Mouse (Mus musculus) heart, embryonic 10.5 days (tissue): ENCODE data around the gene Cd2. TPM values are rescaled to one million over a fixed set of nuclear protein-coding genes. Genes with fewer than 3 reads are reported as not detected.
A peak's percentile ranks its signal among the peaks of the same experiment; 100 is the strongest.

Experiments used
- DNase-seq: peaks from one replicate; pipeline ENCODE4 v3.0.0-alpha.2; 2017; ENCODE audit warnings: low spot score
- H3K27ac ChIP-seq: fragments of 300-500 bp; sonication (generic); 2 replicates; pipeline ENCODE4 v1.5.1; 2016; ENCODE audit warnings: mild to moderate bottlenecking
- H3K27me3 ChIP-seq: fragments of 300-500 bp; sonication (generic); 2 replicates; pipeline ENCODE4 v1.6.1; 2016; ENCODE audit warnings: mild to moderate bottlenecking; ENCODE audit not compliant: poor library complexity, insufficient read depth, severe bottlenecking
- H3K36me3 ChIP-seq: fragments of 300-500 bp; sonication (generic); 2 replicates; pipeline ENCODE4 v1.6.1; 2016; ENCODE audit warnings: mild to moderate bottlenecking, moderate library complexity
- H3K4me1 ChIP-seq: fragments of 300-500 bp; sonication (generic); 2 replicates; pipeline ENCODE4 v1.6.1; 2016; ENCODE audit warnings: mild to moderate bottlenecking
- H3K4me3 ChIP-seq: fragments of 300-500 bp; sonication (generic); 2 replicates; pipeline ENCODE4 v1.5.1; 2016; ENCODE audit warnings: mild to moderate bottlenecking, moderate library complexity
- H3K9me3 ChIP-seq: fragments of 300-500 bp; sonication (generic); 2 replicates; pipeline ENCODE4 v1.6.1; 2016; ENCODE audit warnings: mild to moderate bottlenecking, moderate library complexity
- WGBS: fragments of 180-500 bp; shearing (Covaris S2); methylation state at CpG from one replicate; pipeline ENCODE4 v1.1.7; 2016; 5-methylcytosine and 5-hydroxymethylcytosine counted together
- polyA plus RNA-seq: library from polyadenylated mRNA; unstranded; fragments of >200 nt; fragmentation: Nextera tagmentation; extraction: Ambion mirVana; gene quantifications from 2 replicates; pipeline ENCODE4 v1.2.1, GENCODE M21; 2016

Gene Cd2
- polyA plus RNA-seq, 1 experiment from 2014 or later: 0.38 TPM

DNA sequence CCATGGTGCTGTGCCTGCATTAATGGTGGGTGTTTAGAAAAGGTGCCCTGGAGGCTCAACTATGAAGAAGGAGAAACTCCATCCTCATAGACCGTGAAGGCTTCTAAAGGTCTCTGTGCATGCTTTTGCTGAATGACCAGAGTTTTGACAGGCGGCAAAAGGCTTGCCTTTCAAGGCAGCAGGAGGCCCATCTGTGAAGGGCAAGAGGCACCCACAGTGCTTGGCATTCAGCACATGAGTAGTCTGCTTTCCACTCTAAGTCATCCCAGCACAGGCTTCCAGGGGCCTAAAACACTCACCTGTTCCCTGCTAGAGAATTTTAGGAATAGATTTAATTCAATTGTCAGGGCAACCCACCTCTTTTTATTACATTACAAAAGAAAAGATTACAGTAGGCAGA, 17.3 kb upstream of the Cd2 start:
- no peak overlapping the region for H3K4me3 ChIP-seq
- H3K4me1 ChIP-seq: peaks cover 11% of the 10 kb centered on the region
- H3K9me3 ChIP-seq: no peaks in the 10 kb centered on the region
- WGBS: 81% methylated on average over 2 of the region's 2 CpGs
- DNase-seq: no peak
- no peaks in the 10 kb centered on the region for H3K36me3 ChIP-seq
- peaks cover 4% of the 10 kb centered on the region; the same call in 1 of the 2 replicates for H3K27me3 ChIP-seq
- H3K27ac ChIP-seq: no peak overlapping the region

DNA sequence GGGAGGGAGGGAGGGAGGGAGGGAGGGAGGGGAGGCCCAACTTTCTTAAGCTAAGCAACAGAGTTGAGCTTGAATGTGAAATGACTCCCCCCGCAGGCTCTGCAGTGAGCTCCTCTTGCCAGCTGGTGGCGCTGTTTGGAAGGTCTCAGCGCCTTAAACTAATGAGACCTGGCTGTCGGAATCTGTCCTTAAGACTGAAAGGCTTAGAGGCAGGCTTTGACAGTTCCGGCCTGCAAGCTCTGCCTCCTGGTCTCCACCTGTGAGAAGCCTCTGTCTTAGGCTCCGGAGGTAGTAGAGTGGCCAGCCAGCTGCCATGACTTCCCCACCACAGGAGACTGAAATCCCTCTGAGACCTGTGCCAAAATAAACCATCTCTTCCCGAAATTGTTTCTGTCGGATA, 16.4 kb upstream of the Cd2 start:
- H3K27me3 ChIP-seq: peaks cover 4% of the 10 kb centered on the region; the same call in 1 of the 2 replicates
- WGBS: 19% methylated on average over 8 of the region's 8 CpGs
- H3K4me1 ChIP-seq: peaks cover 15% of the 10 kb centered on the region
- H3K27ac ChIP-seq: 0 out of 2 replicates have a peak overlapping the region, but pooled peaks have one; percentile 4
- no peaks in the 10 kb centered on the region for H3K36me3 ChIP-seq
- no peak overlapping the region for H3K4me3 ChIP-seq
- DNase-seq: peak; percentile 85
- H3K9me3 ChIP-seq: no peaks in the 10 kb centered on the region

DNA sequence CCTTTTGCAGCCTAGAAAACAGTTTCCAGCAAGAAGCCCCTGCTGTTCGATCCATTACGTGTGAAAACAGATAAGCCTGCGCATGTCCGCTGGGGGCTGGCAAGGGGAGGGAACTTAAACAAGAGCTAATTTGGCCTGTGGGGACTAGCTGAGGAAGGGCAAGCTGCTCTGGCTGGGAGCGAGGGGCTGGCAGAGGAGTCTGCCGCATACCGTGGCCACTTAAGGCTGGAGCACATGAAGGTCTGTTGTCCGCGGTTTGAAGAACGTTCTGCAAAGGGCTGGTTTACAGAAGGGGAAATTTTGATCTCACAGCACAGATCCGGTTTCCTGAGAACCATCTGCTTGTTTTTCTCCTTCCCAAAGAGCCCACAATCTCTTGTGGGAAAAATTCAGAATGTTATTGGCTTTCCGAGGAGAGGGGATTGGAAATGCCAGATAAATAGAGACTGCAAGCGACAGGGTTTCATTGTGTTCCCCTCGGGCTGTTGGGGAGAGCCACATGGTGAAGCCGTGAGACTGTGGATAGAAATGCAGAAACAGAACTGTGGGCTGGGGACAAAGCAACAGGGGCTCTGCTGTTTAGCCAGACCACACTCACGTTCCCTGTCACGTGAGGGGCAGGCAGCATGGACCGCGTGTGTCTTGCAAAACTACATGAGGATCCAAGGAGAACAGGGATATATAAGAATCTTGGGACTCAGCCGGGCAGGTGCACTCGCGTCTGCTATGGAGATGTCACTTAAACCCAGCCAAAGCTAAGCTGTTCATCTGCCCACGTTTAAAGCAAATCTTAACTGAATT, 12.7 kb upstream of the Cd2 start:
- H3K4me1 ChIP-seq: peaks cover 15% of the 10 kb centered on the region
- H3K4me3 ChIP-seq: peak overlapping the region; percentile 41
- DNase-seq: no peak
- no peaks in the 10 kb centered on the region for H3K36me3 ChIP-seq
- H3K27me3 ChIP-seq: no peaks in the 10 kb centered on the region
- H3K27ac ChIP-seq: peak overlapping the region; percentile 76
- WGBS: 26% methylated on average over 23 of the region's 23 CpGs
- H3K9me3 ChIP-seq: no peaks in the 10 kb centered on the region

DNA sequence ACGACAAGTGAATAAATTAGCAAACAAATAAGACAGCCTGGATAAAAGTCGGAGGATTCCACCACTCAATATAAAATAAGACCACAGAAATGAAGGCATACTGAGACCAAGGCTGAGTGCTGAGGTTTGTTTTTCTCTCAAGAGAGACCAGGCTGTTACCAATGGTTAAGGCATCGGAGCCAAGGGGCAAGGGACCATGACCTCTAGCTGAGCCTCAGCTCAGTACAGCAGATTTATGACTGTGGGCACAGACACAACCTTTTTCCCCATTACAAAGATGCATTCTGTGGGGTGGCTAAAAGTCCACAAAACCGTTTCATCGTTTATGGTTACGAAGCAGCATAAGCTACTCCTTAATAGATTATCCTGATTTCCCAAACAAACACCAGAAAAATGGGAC, 11.9 kb upstream of the Cd2 start:
- H3K9me3 ChIP-seq: no peaks in the 10 kb centered on the region
- DNase-seq: no peak
- H3K27me3 ChIP-seq: no peaks in the 10 kb centered on the region
- H3K4me1 ChIP-seq: peaks cover 21% of the 10 kb centered on the region
- H3K27ac ChIP-seq: no peak overlapping the region
- no peak overlapping the region for H3K4me3 ChIP-seq
- no peaks in the 10 kb centered on the region for H3K36me3 ChIP-seq
- 76% methylated on average over 6 of the region's 6 CpGs for WGBS

DNA sequence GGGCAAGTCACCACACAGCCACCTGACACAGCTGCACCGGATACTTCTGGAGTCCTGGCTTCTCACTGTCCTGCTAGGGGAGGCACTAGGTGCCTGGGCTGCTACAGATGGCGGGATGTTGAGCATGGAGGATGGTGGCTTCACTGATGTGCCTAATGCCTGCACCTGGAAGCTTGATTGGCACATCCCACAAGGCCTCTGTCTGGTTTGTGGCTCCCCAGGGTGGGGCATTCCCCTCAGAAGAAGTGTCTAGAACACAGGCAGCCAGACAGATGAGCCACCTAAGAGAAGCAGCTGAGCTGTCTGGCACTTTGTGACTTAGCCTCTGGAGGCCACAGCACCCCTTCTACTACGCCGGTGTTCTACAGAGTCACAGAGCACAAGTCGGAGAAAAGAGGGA, 9.5 kb upstream of the Cd2 start:
- no peaks in the 10 kb centered on the region for H3K36me3 ChIP-seq

DNA sequence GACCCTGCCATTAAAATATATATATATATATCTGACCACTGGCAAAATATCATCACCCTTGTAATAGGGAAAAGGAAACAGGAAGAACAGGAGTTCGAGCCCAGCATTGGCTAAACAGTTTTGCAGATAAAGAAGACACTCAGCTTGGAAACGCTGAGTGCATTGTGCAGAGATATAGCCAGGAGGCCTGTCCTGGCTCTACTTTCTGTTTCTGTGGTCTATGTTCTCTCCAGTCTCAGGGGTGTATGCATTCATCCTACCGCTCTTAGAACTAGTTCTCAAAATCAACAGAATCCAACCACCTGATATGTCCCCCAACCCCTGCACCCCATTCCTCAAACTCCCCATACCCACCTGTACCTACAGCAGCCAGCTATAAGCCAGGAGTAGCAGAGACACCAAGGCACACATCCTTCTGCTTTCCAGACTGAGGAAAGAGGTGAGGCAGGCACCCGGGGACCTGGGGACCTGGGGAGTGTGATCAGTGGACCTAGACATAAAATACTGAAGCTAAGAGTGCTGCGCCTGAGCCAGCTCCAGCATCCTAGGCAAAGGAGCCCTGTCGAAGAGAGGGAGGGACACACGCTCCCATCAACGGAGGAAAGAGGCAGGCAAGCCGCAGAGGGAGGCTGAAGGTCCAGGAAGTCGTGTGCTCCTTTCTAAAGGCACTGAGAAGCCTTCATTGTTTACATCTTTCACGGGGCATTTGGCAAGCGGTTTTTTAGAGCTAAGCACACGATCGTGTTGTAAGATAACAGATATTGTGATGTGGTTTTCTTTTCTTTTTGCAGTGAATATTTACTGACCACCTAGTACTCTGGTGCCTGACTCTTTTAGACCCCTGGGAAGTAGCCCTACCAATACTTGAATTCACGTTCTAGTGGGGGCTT, 8.4 kb upstream of the Cd2 start:
- H3K4me3 ChIP-seq: no peak overlapping the region
- no peak for DNase-seq
- no peaks in the 10 kb centered on the region for H3K9me3 ChIP-seq
- no peaks in the 10 kb centered on the region for H3K36me3 ChIP-seq
- peaks cover 18% of the 10 kb centered on the region for H3K4me1 ChIP-seq
- no peak overlapping the region for H3K27ac ChIP-seq
- no peaks in the 10 kb centered on the region for H3K27me3 ChIP-seq
- WGBS: 59% methylated on average over 15 of the region's 15 CpGs

More for the DNA sequence above, 9.5 kb upstream of the Cd2 start:
- Histone ChIP-seq H3K4me3 (no peak overlapping the region), H3K9me3 (no peaks in the 10 kb centered on the region), H3K27ac (no peak overlapping the region), H3K4me1 (peaks cover 18% of the 10 kb centered on the region), H3K27me3 (no peaks in the 10 kb centered on the region)
- DNase-seq: no peak
- 92% methylated on average over 5 of the region's 5 CpGs for WGBS

DNA sequence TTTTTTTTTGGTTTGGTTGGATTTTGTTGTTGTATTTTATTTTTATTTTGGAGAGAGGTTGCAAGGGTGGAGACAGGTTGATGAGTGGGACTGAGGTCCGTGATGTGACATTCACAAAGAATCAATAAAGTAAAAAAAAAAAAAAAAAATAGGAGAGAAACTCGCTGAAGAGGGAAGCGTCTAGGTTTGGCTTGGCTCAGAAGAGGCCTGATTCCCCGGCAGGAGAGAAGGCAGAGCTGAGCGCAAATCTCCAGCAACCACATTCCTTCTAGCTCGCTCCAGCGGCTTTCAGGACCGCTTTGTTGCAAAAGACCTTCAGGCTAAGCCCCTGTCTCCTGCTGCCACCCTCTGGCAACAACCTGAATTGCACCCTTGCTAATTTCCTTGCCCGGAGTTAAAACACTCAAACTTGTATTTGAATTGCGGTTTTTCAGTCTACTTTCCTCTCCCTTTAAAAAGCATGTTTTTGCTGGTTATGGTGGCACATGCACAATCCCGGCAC, 7.7 kb upstream of the Cd2 start:
- H3K27ac ChIP-seq: no peak overlapping the region

DNA sequence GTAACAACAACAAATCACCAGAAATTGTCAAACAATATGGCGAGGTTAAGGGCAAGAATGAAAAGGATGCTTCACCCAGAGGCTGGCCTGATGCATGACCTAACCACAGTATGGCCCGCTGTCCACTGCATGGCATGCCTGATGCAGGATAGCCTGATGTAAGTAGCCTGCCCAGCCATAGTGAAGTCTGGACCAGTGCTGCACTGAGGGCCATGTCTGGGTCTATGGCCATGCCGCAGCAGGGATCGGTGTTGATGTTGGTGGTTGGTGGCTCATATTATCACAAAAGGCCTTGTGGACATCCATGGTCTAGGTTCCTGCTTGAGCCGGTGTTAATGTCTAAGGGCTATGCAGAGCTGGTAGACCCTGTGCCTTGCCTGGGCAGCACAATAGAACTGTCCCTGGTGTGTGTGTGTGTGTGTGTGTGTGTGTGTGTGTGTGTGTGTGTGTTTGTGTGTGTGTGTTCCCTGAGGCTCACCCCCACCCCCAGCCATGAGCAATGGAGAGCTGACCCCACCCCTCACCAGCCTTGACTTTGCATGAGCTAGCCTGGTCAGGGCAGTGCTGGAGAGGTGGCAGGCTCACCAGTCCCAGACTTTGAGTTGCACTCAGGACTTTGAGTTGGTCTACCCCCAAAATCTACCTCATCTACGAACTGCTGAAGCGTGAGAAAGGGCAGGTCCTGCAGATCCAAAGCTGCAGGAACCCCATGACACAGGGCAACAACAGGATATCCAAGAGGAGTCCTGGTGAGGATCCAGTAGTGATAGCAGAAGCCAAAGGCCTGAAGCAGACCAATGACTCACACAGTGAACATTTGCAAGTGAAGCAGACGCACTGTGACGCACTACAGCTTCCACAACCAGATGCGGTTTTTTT, 7.0 kb upstream of the Cd2 start:
- 62% methylated on average over 10 of the region's 10 CpGs for WGBS
- Histone ChIP-seq H3K4me1 (peaks cover 7% of the 10 kb centered on the region), H3K27ac (no peak overlapping the region), H3K9me3 (no peaks in the 10 kb centered on the region), H3K36me3 (no peaks in the 10 kb centered on the region), H3K27me3 (no peaks in the 10 kb centered on the region), H3K4me3 (no peak overlapping the region)
- DNase-seq: no peak

More for the DNA sequence above, 7.7 kb upstream of the Cd2 start:
- no peaks in the 10 kb centered on the region for H3K36me3 ChIP-seq
- H3K27me3 ChIP-seq: no peaks in the 10 kb centered on the region
- peak; percentile 92 for DNase-seq
- H3K9me3 ChIP-seq: no peaks in the 10 kb centered on the region
- peak overlapping the region; percentile 22; the same call in 1 of the 2 replicates for H3K4me3 ChIP-seq
- H3K4me1 ChIP-seq: peaks cover 14% of the 10 kb centered on the region
- 7% methylated on average over 11 of the region's 11 CpGs for WGBS

DNA sequence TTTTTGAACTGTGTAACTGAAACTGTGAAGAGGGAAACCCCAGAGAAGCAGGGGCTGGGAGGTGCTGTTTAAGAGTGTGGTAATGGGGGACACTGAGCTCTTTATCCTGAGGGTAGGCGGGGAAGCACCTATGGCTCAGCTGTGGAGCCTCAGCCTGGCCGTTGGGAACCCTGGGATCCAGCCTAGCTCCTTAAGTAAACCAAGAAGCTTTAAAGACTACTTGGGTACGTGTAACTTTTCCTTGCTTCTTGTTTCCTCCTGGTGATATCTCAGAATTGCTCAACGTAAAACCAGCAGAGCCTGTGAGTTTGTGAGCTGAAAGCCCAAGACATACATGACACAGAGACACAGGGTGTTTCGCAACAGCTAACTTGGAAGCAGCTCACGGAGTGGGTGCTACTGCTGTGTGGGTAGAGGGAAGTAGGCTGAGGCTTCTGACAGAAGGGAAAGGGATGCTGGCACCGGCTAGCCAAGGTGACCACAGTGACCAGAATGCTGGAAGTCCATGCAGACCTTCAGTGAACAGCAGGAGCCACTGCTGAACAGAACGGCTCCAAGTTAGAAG, 5.9 kb upstream of the Cd2 start:
- H3K27me3 ChIP-seq: no peaks in the 10 kb centered on the region
- DNase-seq: no peak
- no peaks in the 10 kb centered on the region for H3K36me3 ChIP-seq
- WGBS: 75% methylated on average over 8 of the region's 8 CpGs
- H3K27ac ChIP-seq: no peak overlapping the region
- H3K4me3 ChIP-seq: no peak overlapping the region
- H3K9me3 ChIP-seq: no peaks in the 10 kb centered on the region
- H3K4me1 ChIP-seq: peaks cover 7% of the 10 kb centered on the region

DNA sequence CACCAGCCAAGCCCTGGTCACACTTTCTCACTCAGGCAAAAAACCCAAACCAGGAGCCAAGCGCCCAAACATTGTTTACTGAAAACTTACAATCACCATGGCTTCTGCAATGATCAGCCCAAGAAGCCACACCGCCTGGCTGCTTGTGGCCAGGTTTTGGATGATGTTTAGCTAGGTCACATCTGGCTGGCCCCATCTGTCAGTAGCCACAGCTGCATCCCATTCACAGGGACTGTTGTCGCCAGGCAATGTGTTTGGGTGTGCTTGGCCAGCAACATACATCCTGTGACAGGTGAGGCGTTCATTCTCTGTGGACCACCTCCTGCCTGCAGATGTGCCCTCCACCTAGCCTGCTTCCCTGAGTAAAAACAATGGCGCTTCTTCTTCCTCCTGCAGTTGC, 4.9 kb upstream of the Cd2 start:
- Histone ChIP-seq H3K27ac (no peak overlapping the region), H3K9me3 (no peaks in the 10 kb centered on the region), H3K4me1 (peaks cover 7% of the 10 kb centered on the region), H3K36me3 (no peaks in the 10 kb centered on the region), H3K4me3 (no peak overlapping the region), H3K27me3 (no peaks in the 10 kb centered on the region)
- DNase-seq: no peak
- WGBS: 77% methylated on average over 5 of the region's 5 CpGs

DNA sequence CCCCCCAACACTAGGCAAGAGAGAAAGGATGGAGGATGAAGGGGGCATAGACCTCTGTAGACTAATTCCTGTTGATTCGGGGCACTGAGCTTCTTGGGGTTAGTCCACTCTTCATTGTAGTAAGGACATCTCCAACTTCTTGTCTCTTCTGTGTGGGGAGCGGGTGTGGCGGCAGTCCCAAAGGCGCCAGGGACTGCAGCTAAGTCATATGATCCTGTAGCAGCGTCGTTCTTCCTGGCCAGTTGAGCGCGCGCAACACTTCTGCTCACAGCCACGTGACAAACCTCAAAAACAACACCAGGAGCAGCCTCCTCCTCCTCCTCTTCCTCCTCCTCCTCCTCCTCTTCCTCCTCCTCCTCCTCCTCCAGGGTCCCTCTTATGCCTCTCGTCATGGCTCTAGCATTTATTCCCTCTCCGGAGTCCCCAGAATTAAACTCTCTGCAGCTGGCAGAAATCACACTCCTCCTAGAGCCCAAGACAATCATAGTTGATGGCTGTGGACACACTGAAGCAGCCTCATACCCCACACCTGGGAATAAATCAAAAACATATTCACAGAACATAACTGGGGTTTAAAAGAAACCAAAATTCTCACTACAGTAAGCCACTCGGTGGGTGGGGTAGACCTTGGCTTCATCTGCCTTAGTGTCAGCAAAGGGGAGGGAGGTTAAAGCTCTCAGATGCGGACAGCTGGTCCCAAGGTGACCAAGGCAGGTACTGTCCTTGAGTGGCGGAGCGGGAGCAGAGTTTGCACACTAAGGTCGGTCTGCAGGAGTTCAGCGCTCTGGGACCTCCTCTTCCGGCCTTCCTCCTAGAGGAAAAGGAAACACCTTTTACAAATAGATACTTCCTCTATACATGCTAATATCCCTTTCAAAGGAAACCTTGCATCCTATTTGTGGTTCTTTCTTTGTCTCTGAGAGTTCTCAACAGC, 3.1 kb upstream of the Cd2 start:
- 0 out of 2 replicates have a peak, but pooled peaks cover 2% of the 10 kb centered on the region for H3K27me3 ChIP-seq
- no peaks in the 10 kb centered on the region for H3K36me3 ChIP-seq
- no peak overlapping the region for H3K4me3 ChIP-seq
- H3K4me1 ChIP-seq: peaks cover 7% of the 10 kb centered on the region
- H3K27ac ChIP-seq: no peak overlapping the region
- no peak for DNase-seq
- WGBS: 77% methylated on average over 19 of the region's 19 CpGs
- no peaks in the 10 kb centered on the region for H3K9me3 ChIP-seq
